Mouse (Mus musculus): ENCODE data around the gene Ifitm5. TPM values are rescaled to one million over a fixed set of nuclear protein-coding genes. Genes with fewer than 3 reads are reported as not detected.

Gene Ifitm5
- polyA plus RNA-seq, 1 experiment from 2014 or later = 1.6 TPM

DNA sequence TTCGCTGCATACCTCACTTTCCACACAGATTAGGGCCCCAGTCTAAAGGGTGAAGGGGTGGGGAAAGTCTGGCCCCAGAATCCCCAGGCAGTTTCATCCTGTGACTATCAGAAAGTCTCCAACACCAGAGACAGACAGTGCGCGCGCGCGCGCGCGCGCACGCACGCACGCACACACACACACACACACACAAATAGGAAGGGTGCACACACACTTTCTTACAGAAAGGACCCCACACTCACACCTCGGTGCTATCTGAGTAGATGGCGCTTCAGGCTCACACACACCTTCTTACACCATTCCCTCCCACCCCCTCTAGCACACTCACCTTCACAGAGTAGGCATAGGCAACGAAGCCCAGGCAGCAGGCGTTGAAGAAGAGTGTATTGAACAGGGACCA lies 5.3 kb upstream of the Ifitm5 start:
- H3K9me3 ChIP-seq (replicated peaks; ENCODE audit: control insufficient read depth, low read length) = no peaks in the 10 kb centered on the region
- H3K27ac ChIP-seq (ENCODE audit: low read length) = peak overlapping the region; percentile 86
- H3K4me1 ChIP-seq (ENCODE audit: control insufficient read depth, insufficient read depth, low read length) = peaks cover 30% of the 10 kb centered on the region
- H3K4me2 ChIP-seq (ENCODE audit: low read depth, low read length) = peak overlapping the region; percentile 82
- H3K27me3 ChIP-seq (ENCODE audit: control insufficient read depth, insufficient read depth, low read length) = peaks cover 3% of the 10 kb centered on the region
- ATAC-seq (replicated peaks; ENCODE audit: extremely low read depth, insufficient read depth, low FRiP score) = no peak
- H3K36me3 ChIP-seq (ENCODE audit: control insufficient read depth, insufficient read depth) = no peaks in the 10 kb centered on the region
- WGBS = 2% methylated on average over 17 of the region's 17 CpGs
- peak overlapping the region; percentile 69 for H3K4me3 ChIP-seq (ENCODE audit: low read length)
- H3K9ac ChIP-seq (ENCODE audit: low read length) = peak overlapping the region; percentile 81

DNA sequence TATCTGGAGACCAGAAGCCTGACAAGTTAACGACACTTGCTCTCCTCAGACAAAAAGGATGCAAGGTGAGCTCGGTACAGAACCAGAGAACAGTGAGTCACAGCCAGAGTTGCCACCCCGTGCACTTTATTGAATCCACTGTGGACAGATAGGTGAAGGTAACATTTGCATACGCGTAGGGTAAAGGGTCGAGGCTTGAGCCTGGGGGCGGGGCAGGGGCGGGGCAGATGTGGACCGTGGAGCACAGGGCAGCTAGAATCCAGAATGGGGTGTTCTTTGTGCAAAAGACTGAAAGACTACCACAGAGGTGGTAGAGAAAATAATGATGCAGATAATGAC lies 4.6 kb upstream of the Ifitm5 start:
- peaks cover 32% of the 10 kb centered on the region for H3K4me1 ChIP-seq (ENCODE audit: control insufficient read depth, insufficient read depth, low read length)
- WGBS = 7% methylated on average over 9 of the region's 9 CpGs
- no peak for ATAC-seq (replicated peaks; ENCODE audit: extremely low read depth, insufficient read depth, low FRiP score)
- H3K9me3 ChIP-seq (replicated peaks; ENCODE audit: control insufficient read depth, low read length) = no peaks in the 10 kb centered on the region
- no peaks in the 10 kb centered on the region for H3K36me3 ChIP-seq (ENCODE audit: control insufficient read depth, insufficient read depth)
- H3K4me3 ChIP-seq (ENCODE audit: low read length) = peak overlapping the region; percentile 69
- peaks cover 3% of the 10 kb centered on the region for H3K27me3 ChIP-seq (ENCODE audit: control insufficient read depth, insufficient read depth, low read length)
- H3K9ac ChIP-seq (ENCODE audit: low read length) = peak overlapping the region; percentile 81
- H3K27ac ChIP-seq (ENCODE audit: low read length) = peak overlapping the region; percentile 86
- H3K4me2 ChIP-seq (ENCODE audit: low read depth, low read length) = peak overlapping the region; percentile 82

GRCm38 (mm10) chr7:140953800-140954732 lies 4.0 kb upstream of the Ifitm5 start:
- Histone ChIP-seq H3K4me3 (ENCODE audit: low read length) (peak overlapping the region; percentile 69), H3K27me3 (ENCODE audit: control insufficient read depth, insufficient read depth, low read length) (peaks cover 3% of the 10 kb centered on the region), H3K4me1 (ENCODE audit: control insufficient read depth, insufficient read depth, low read length) (peaks cover 32% of the 10 kb centered on the region), H3K27ac (ENCODE audit: low read length) (peak overlapping the region; percentile 69), H3K9ac (ENCODE audit: low read length) (peak overlapping the region; percentile 81), H3K9me3 (replicated peaks; ENCODE audit: control insufficient read depth, low read length) (no peaks in the 10 kb centered on the region), H3K36me3 (ENCODE audit: control insufficient read depth, insufficient read depth) (no peaks in the 10 kb centered on the region), H3K4me2 (ENCODE audit: low read depth, low read length) (peak overlapping the region; percentile 82)
- WGBS = 55% methylated on average over 15 of the region's 15 CpGs
- ATAC-seq (replicated peaks; ENCODE audit: extremely low read depth, insufficient read depth, low FRiP score) = no peak

DNA sequence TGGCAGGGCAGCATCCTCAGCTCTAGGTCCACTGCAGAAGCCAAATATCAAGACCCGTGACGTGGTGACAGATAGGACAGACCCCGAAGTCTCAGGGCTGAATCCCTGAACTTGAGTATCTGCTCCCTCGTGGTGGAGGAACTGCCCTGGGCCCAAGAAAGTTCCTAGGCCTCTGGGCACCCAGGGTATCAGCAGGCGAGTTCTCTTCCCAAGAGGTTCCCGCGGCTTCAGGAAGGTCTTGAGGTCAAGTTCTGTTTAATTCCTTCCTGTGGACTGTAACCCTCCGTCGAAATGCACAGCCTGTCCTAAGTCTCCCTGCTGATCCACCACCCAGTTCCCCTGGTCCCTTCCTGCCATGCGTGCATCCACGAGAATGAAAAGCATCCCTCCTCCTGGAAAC lies 3.0 kb upstream of the Ifitm5 start:
- Histone ChIP-seq H3K27ac (ENCODE audit: low read length) (0 out of 2 replicates have a peak overlapping the region, but pooled peaks have one; percentile 7), H3K4me1 (ENCODE audit: control insufficient read depth, insufficient read depth, low read length) (peaks cover 34% of the 10 kb centered on the region), H3K9me3 (replicated peaks; ENCODE audit: control insufficient read depth, low read length) (no peaks in the 10 kb centered on the region), H3K9ac (ENCODE audit: low read length) (no peak overlapping the region), H3K4me2 (ENCODE audit: low read depth, low read length) (peak overlapping the region; percentile 82), H3K4me3 (ENCODE audit: low read length) (no peak overlapping the region), H3K27me3 (ENCODE audit: control insufficient read depth, insufficient read depth, low read length) (no peaks in the 10 kb centered on the region), H3K36me3 (ENCODE audit: control insufficient read depth, insufficient read depth) (no peaks in the 10 kb centered on the region; the same call in 1 of the 2 replicates)
- ATAC-seq (replicated peaks; ENCODE audit: extremely low read depth, insufficient read depth, low FRiP score) = no peak
- WGBS = 69% methylated on average over 11 of the region's 11 CpGs

DNA sequence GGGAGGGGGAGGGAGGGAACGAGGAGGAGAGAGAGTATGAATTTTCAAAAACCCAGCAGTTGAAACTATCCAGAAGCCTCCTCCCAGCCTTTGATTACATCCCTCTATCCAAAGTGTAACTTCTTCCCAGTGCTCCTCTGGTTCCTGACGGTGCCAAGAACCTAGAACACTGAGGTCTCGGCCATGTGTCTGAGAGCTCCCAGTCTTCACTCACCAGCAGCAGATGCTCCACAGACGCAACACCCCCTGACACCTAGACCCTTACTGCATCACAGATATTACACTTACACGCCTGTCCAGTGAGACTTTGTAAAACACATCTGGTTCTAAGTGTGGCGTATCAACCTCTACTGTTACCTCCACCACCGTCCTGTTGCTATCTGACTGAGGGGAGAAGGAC lies 2.4 kb upstream of the Ifitm5 start:
- 72% methylated on average over 7 of the region's 7 CpGs for WGBS

DNA sequence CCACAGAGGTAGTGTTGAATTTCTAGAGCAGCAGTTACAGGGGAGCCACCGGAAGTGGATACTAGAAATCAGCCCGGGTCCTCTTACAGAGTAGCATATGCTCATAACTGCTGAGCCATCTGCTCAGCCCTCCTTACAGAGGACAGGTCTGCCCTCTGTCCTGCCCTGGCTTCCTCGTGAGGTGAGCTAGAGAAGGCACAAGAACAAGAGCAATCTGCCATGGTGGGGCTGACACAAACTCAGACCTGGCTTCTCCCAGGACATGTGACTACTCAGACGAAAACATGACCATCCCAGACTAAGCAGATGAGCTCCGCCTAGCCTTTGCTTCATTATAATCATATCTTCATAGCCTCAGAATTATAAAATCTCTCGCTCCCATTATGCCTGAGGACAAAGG lies 1.7 kb upstream of the Ifitm5 start:
- H3K4me2 ChIP-seq (ENCODE audit: low read depth, low read length) = no peak overlapping the region

More for the DNA sequence above, 2.4 kb upstream of the Ifitm5 start:
- ATAC-seq (replicated peaks; ENCODE audit: extremely low read depth, insufficient read depth, low FRiP score) = no peak
- Histone ChIP-seq H3K9ac (ENCODE audit: low read length) (no peak overlapping the region), H3K4me3 (ENCODE audit: low read length) (no peak overlapping the region), H3K36me3 (ENCODE audit: control insufficient read depth, insufficient read depth) (no peaks in the 10 kb centered on the region; the same call in 1 of the 2 replicates), H3K27me3 (ENCODE audit: control insufficient read depth, insufficient read depth, low read length) (no peaks in the 10 kb centered on the region), H3K9me3 (replicated peaks; ENCODE audit: control insufficient read depth, low read length) (no peaks in the 10 kb centered on the region), H3K27ac (ENCODE audit: low read length) (no peak overlapping the region), H3K4me2 (ENCODE audit: low read depth, low read length) (no peak overlapping the region), H3K4me1 (ENCODE audit: control insufficient read depth, insufficient read depth, low read length) (peaks cover 36% of the 10 kb centered on the region)

DNA sequence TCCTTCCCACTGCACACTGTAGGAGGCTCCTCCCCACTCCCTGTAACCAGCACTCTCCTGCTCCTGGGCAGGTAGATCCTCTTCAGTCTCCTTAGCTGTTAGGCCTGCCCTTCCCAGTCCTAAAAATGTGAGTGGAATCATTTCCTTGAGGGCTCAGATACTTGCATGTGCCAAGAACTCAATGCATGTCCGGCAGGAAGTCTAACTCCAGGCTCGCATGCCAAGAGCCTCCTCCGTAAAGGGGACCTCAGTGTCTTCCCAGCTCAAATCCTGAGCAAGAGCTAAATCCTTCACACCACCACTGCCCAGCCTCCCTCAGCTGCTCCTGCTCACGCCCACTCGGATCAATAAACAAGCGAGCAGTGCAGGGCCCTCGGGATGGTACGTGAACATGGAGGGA lies 960 bp upstream of the Ifitm5 start:
- H3K9me3 ChIP-seq (replicated peaks; ENCODE audit: control insufficient read depth, low read length) = no peaks in the 10 kb centered on the region
- H3K4me2 ChIP-seq (ENCODE audit: low read depth, low read length) = peak overlapping the region; percentile 19; the same call in 1 of the 2 replicates
- WGBS = 38% methylated on average over 8 of the region's 8 CpGs
- ATAC-seq (replicated peaks; ENCODE audit: extremely low read depth, insufficient read depth, low FRiP score) = no peak
- H3K9ac ChIP-seq (ENCODE audit: low read length) = no peak overlapping the region
- H3K4me3 ChIP-seq (ENCODE audit: low read length) = no peak overlapping the region
- no peaks in the 10 kb centered on the region for H3K27me3 ChIP-seq (ENCODE audit: control insufficient read depth, insufficient read depth, low read length)
- H3K27ac ChIP-seq (ENCODE audit: low read length) = peak overlapping the region; percentile 50
- H3K36me3 ChIP-seq (ENCODE audit: control insufficient read depth, insufficient read depth) = no peaks in the 10 kb centered on the region; the same call in 1 of the 2 replicates
- H3K4me1 ChIP-seq (ENCODE audit: control insufficient read depth, insufficient read depth, low read length) = peaks cover 36% of the 10 kb centered on the region

More for the DNA sequence above, 1.7 kb upstream of the Ifitm5 start:
- peaks cover 37% of the 10 kb centered on the region for H3K4me1 ChIP-seq (ENCODE audit: control insufficient read depth, insufficient read depth, low read length)
- H3K4me3 ChIP-seq (ENCODE audit: low read length) = no peak overlapping the region
- H3K9me3 ChIP-seq (replicated peaks; ENCODE audit: control insufficient read depth, low read length) = no peaks in the 10 kb centered on the region
- H3K36me3 ChIP-seq (ENCODE audit: control insufficient read depth, insufficient read depth) = no peaks in the 10 kb centered on the region; the same call in 1 of the 2 replicates
- H3K27me3 ChIP-seq (ENCODE audit: control insufficient read depth, insufficient read depth, low read length) = no peaks in the 10 kb centered on the region
- peak overlapping the region; percentile 50 for H3K27ac ChIP-seq (ENCODE audit: low read length)
- H3K9ac ChIP-seq (ENCODE audit: low read length) = no peak overlapping the region
- WGBS = 62% methylated on average over 6 of the region's 6 CpGs
- ATAC-seq (replicated peaks; ENCODE audit: extremely low read depth, insufficient read depth, low FRiP score) = no peak

- H3K36me3 ChIP-seq (ENCODE audit: control insufficient read depth, insufficient read depth) = no peaks in the 10 kb centered on the region; the same call in 1 of the 2 replicates
- H3K9me3 ChIP-seq (replicated peaks; ENCODE audit: control insufficient read depth, low read length) = no peaks in the 10 kb centered on the region
- H3K4me2 ChIP-seq (ENCODE audit: low read depth, low read length) = no peak overlapping the region
- H3K4me1 ChIP-seq (ENCODE audit: control insufficient read depth, insufficient read depth, low read length) = peaks cover 33% of the 10 kb centered on the region
- no peak overlapping the region for H3K4me3 ChIP-seq (ENCODE audit: low read length)
- no peak overlapping the region for H3K9ac ChIP-seq (ENCODE audit: low read length)
- H3K27ac ChIP-seq (ENCODE audit: low read length) = no peak overlapping the region
- no peak for ATAC-seq (replicated peaks; ENCODE audit: extremely low read depth, insufficient read depth, low FRiP score)
- no peaks in the 10 kb centered on the region for H3K27me3 ChIP-seq (ENCODE audit: control insufficient read depth, insufficient read depth, low read length)
- WGBS = 82% methylated on average over 6 of the region's 6 CpGs
These were observed 836 bp downstream of the Ifitm5 start for GRCm38 (mm10) chr7:140949255-140949654.

DNA sequence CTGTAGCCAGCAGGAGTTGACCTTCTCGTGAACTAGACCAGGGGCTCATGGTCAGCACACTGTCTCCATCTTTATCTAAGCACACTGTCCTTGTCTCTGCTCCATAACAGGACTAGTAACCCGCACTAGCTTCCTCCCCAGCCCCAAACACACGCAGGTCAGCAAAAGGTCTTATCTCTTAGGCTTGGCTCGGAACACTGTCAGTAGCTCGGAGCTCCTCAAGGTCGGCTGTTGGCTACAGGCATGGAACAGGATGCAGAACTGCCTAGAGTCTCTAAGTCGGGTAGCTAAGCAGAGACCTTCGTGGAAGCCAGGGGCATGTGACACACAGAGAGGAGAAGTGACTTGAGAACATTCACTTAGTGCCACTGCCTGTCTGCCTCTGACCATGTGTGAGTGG lies 1.9 kb downstream of the Ifitm5 start:
- peaks cover 29% of the 10 kb centered on the region for H3K4me1 ChIP-seq (ENCODE audit: control insufficient read depth, insufficient read depth, low read length)
- H3K27me3 ChIP-seq (ENCODE audit: control insufficient read depth, insufficient read depth, low read length) = no peaks in the 10 kb centered on the region
- peak overlapping the region; percentile 25 for H3K27ac ChIP-seq (ENCODE audit: low read length)
- ATAC-seq (replicated peaks; ENCODE audit: extremely low read depth, insufficient read depth, low FRiP score) = peak; percentile 10; the same call in 1 of the 2 replicates
- no peak overlapping the region for H3K4me3 ChIP-seq (ENCODE audit: low read length)
- no peak overlapping the region for H3K4me2 ChIP-seq (ENCODE audit: low read depth, low read length)
- 31% methylated on average over 8 of the region's 8 CpGs for whole genome bisulfite sequencing
- no peaks in the 10 kb centered on the region; the same call in 1 of the 2 replicates for H3K36me3 ChIP-seq (ENCODE audit: control insufficient read depth, insufficient read depth)
- H3K9ac ChIP-seq (ENCODE audit: low read length) = no peak overlapping the region
- no peaks in the 10 kb centered on the region for H3K9me3 ChIP-seq (replicated peaks; ENCODE audit: control insufficient read depth, low read length)

Data from heart, embryonic 16.5 days (tissue).